Mouse (Mus musculus): ENCODE results near the gene Fgf15. TPM values are rescaled to one million over a fixed set of nuclear protein-coding genes. Genes with fewer than 3 reads are reported as not detected.

Fgf15 gene
- polyA plus RNA-seq, 1 experiment from 2014 or later = 0.20 TPM

- Histone ChIP-seq H3K4me3 (ENCODE audit: low read length) (peak overlapping the region; percentile 64), H3K4me1 (ENCODE audit: control insufficient read depth, insufficient read depth, low read length) (peaks cover 34% of the 10 kb centered on the region)
Measured at GRCm38 (mm10) chr7:144938661-144939343, 42.5 kb downstream of the Fgf15 start.

GRCm38 (mm10) chr7:144939344-144940002, 43.1 kb downstream of the Fgf15 start, which contains the start of gene Ccnd1:
TSS of gene Ccnd1 (minus strand) at chr7:144939925.
- H3K36me3 ChIP-seq (ENCODE audit: control insufficient read depth, insufficient read depth) = peaks cover 14% of the 10 kb centered on the region
- WGBS = under 1% methylated on average over 39 of the region's 45 CpGs
- peak within 1 kb of the TSS; percentile 64 for H3K4me3 ChIP-seq (ENCODE audit: low read length)
- no peaks in the 10 kb centered on the region for H3K9me3 ChIP-seq (replicated peaks; ENCODE audit: control insufficient read depth, low read length)
- peak within 1 kb of the TSS; percentile 96 for H3K27ac ChIP-seq (ENCODE audit: low read length)
- ATAC-seq (replicated peaks; ENCODE audit: extremely low read depth, insufficient read depth, low FRiP score) = peak; percentile 50
- H3K9ac ChIP-seq (ENCODE audit: low read length) = peak within 1 kb of the TSS; percentile 86
- peaks cover 34% of the 10 kb centered on the region for H3K4me1 ChIP-seq (ENCODE audit: control insufficient read depth, insufficient read depth, low read length)
- H3K27me3 ChIP-seq (ENCODE audit: control insufficient read depth, insufficient read depth, low read length) = peaks cover 3% of the 10 kb centered on the region; the same call in 1 of the 2 replicates
- peak within 1 kb of the TSS; percentile 96 for H3K4me2 ChIP-seq (ENCODE audit: low read depth, low read length)

More at GRCm38 (mm10) chr7:144938661-144939343, 42.5 kb downstream of the Fgf15 start:
- no peak for ATAC-seq (replicated peaks; ENCODE audit: extremely low read depth, insufficient read depth, low FRiP score)
- WGBS = under 1% methylated on average over 32 of the region's 32 CpGs
- H3K9ac ChIP-seq (ENCODE audit: low read length) = peak overlapping the region; percentile 86
- no peaks in the 10 kb centered on the region for H3K9me3 ChIP-seq (replicated peaks; ENCODE audit: control insufficient read depth, low read length)
- H3K27me3 ChIP-seq (ENCODE audit: control insufficient read depth, insufficient read depth, low read length) = peaks cover 3% of the 10 kb centered on the region; the same call in 1 of the 2 replicates
- H3K4me2 ChIP-seq (ENCODE audit: low read depth, low read length) = peak overlapping the region; percentile 96
- H3K27ac ChIP-seq (ENCODE audit: low read length) = peak overlapping the region; percentile 96
- H3K36me3 ChIP-seq (ENCODE audit: control insufficient read depth, insufficient read depth) = peaks cover 19% of the 10 kb centered on the region

GRCm38 (mm10) chr7:144940003-144940571, 43.8 kb downstream of the Fgf15 start:
- Histone ChIP-seq H3K4me3 (ENCODE audit: low read length) (peak overlapping the region; percentile 64), H3K4me1 (ENCODE audit: control insufficient read depth, insufficient read depth, low read length) (peaks cover 34% of the 10 kb centered on the region), H3K27me3 (ENCODE audit: control insufficient read depth, insufficient read depth, low read length) (peaks cover 3% of the 10 kb centered on the region; the same call in 1 of the 2 replicates), H3K4me2 (ENCODE audit: low read depth, low read length) (peak overlapping the region; percentile 96), H3K9ac (ENCODE audit: low read length) (peak overlapping the region; percentile 86), H3K9me3 (replicated peaks; ENCODE audit: control insufficient read depth, low read length) (no peaks in the 10 kb centered on the region), H3K27ac (ENCODE audit: low read length) (peak overlapping the region; percentile 96), H3K36me3 (ENCODE audit: control insufficient read depth, insufficient read depth) (peaks cover 10% of the 10 kb centered on the region)
- WGBS = 2% methylated on average over 19 of the region's 22 CpGs
- ATAC-seq (replicated peaks; ENCODE audit: extremely low read depth, insufficient read depth, low FRiP score) = peak; percentile 2; the same call in 1 of the 2 replicates

GRCm38 (mm10) chr7:144940585-144940984, 44.3 kb downstream of the Fgf15 start:
- WGBS = 4% methylated on average over 11 of the region's 11 CpGs
- Histone ChIP-seq H3K27ac (ENCODE audit: low read length) (peak overlapping the region; percentile 96), H3K4me1 (ENCODE audit: control insufficient read depth, insufficient read depth, low read length) (peaks cover 34% of the 10 kb centered on the region), H3K36me3 (ENCODE audit: control insufficient read depth, insufficient read depth) (peaks cover 10% of the 10 kb centered on the region), H3K9me3 (replicated peaks; ENCODE audit: control insufficient read depth, low read length) (no peaks in the 10 kb centered on the region), H3K27me3 (ENCODE audit: control insufficient read depth, insufficient read depth, low read length) (peaks cover 3% of the 10 kb centered on the region; the same call in 1 of the 2 replicates), H3K9ac (ENCODE audit: low read length) (peak overlapping the region; percentile 86), H3K4me2 (ENCODE audit: low read depth, low read length) (peak overlapping the region; percentile 96), H3K4me3 (ENCODE audit: low read length) (peak overlapping the region; percentile 64)
- no peak for ATAC-seq (replicated peaks; ENCODE audit: extremely low read depth, insufficient read depth, low FRiP score)

GRCm38 (mm10) chr7:144941242-144941831, 45.0 kb downstream of the Fgf15 start:
- Histone ChIP-seq H3K27ac (ENCODE audit: low read length) (peak overlapping the region; percentile 96), H3K4me2 (ENCODE audit: low read depth, low read length) (peak overlapping the region; percentile 96), H3K4me1 (ENCODE audit: control insufficient read depth, insufficient read depth, low read length) (peaks cover 31% of the 10 kb centered on the region), H3K9me3 (replicated peaks; ENCODE audit: control insufficient read depth, low read length) (no peaks in the 10 kb centered on the region), H3K27me3 (ENCODE audit: control insufficient read depth, insufficient read depth, low read length) (peaks cover 3% of the 10 kb centered on the region; the same call in 1 of the 2 replicates), H3K36me3 (ENCODE audit: control insufficient read depth, insufficient read depth) (peaks cover 9% of the 10 kb centered on the region), H3K4me3 (ENCODE audit: low read length) (peak overlapping the region; percentile 64), H3K9ac (ENCODE audit: low read length) (peak overlapping the region; percentile 86)
- peak; percentile 77 for ATAC-seq (replicated peaks; ENCODE audit: extremely low read depth, insufficient read depth, low FRiP score)
- WGBS = under 1% methylated on average over 39 of the region's 39 CpGs

GRCm38 (mm10) chr7:144942071-144942743, 45.9 kb downstream of the Fgf15 start:
- H3K4me3 ChIP-seq (ENCODE audit: low read length) = peak overlapping the region; percentile 64
- ATAC-seq (replicated peaks; ENCODE audit: extremely low read depth, insufficient read depth, low FRiP score) = no peak
- peaks cover 3% of the 10 kb centered on the region; the same call in 1 of the 2 replicates for H3K27me3 ChIP-seq (ENCODE audit: control insufficient read depth, insufficient read depth, low read length)
- H3K36me3 ChIP-seq (ENCODE audit: control insufficient read depth, insufficient read depth) = no peaks in the 10 kb centered on the region; the same call in 1 of the 2 replicates
- H3K27ac ChIP-seq (ENCODE audit: low read length) = peak overlapping the region; percentile 96
- WGBS = under 1% methylated on average over 35 of the region's 35 CpGs
- H3K9me3 ChIP-seq (replicated peaks; ENCODE audit: control insufficient read depth, low read length) = no peaks in the 10 kb centered on the region
- H3K9ac ChIP-seq (ENCODE audit: low read length) = peak overlapping the region; percentile 71
- H3K4me1 ChIP-seq (ENCODE audit: control insufficient read depth, insufficient read depth, low read length) = peaks cover 28% of the 10 kb centered on the region
- peak overlapping the region; percentile 96 for H3K4me2 ChIP-seq (ENCODE audit: low read depth, low read length)

GRCm38 (mm10) chr7:144942744-144943135, 46.4 kb downstream of the Fgf15 start:
- peaks cover 28% of the 10 kb centered on the region for H3K4me1 ChIP-seq (ENCODE audit: control insufficient read depth, insufficient read depth, low read length)
- H3K4me2 ChIP-seq (ENCODE audit: low read depth, low read length) = peak overlapping the region; percentile 96
- H3K4me3 ChIP-seq (ENCODE audit: low read length) = peak overlapping the region; percentile 64
- peak overlapping the region; percentile 71 for H3K9ac ChIP-seq (ENCODE audit: low read length)
- H3K27me3 ChIP-seq (ENCODE audit: control insufficient read depth, insufficient read depth, low read length) = peaks cover 3% of the 10 kb centered on the region; the same call in 1 of the 2 replicates
- H3K27ac ChIP-seq (ENCODE audit: low read length) = peak overlapping the region; percentile 96; the same call in 1 of the 2 replicates
- WGBS = 1% methylated on average over 20 of the region's 20 CpGs
- H3K9me3 ChIP-seq (replicated peaks; ENCODE audit: control insufficient read depth, low read length) = no peaks in the 10 kb centered on the region
- ATAC-seq (replicated peaks; ENCODE audit: extremely low read depth, insufficient read depth, low FRiP score) = no peak
- no peaks in the 10 kb centered on the region for H3K36me3 ChIP-seq (ENCODE audit: control insufficient read depth, insufficient read depth)

GRCm38 (mm10) chr7:144943254-144943653, 46.9 kb downstream of the Fgf15 start:
- H3K36me3 ChIP-seq (ENCODE audit: control insufficient read depth, insufficient read depth) = no peaks in the 10 kb centered on the region
- peaks cover 3% of the 10 kb centered on the region; the same call in 1 of the 2 replicates for H3K27me3 ChIP-seq (ENCODE audit: control insufficient read depth, insufficient read depth, low read length)
- peak overlapping the region; percentile 71 for H3K9ac ChIP-seq (ENCODE audit: low read length)
- under 1% methylated on average over 45 of the region's 45 CpGs for WGBS
- peak; percentile 49 for ATAC-seq (replicated peaks; ENCODE audit: extremely low read depth, insufficient read depth, low FRiP score)
- H3K4me2 ChIP-seq (ENCODE audit: low read depth, low read length) = peak overlapping the region; percentile 96
- H3K9me3 ChIP-seq (replicated peaks; ENCODE audit: control insufficient read depth, low read length) = no peaks in the 10 kb centered on the region
- H3K4me3 ChIP-seq (ENCODE audit: low read length) = peak overlapping the region; percentile 64
- H3K4me1 ChIP-seq (ENCODE audit: control insufficient read depth, insufficient read depth, low read length) = peaks cover 28% of the 10 kb centered on the region
- peak overlapping the region; percentile 33; the same call in 1 of the 2 replicates for H3K27ac ChIP-seq (ENCODE audit: low read length)
